Mouse (Mus musculus): ENCODE data around the gene Gm17361.
"Not testable (repeated sequence)": the region's sequence is repeated elsewhere in the genome, so short reads cannot be mapped to it uniquely, and the experiment has no call there.

The Gm17361 gene

GRCm38 (mm10) chrX:125003863-125004262 is at the start of gene Gm17361:
TSS of gene Gm17361 (plus strand) at chrX:125004163.
- not testable (repeated sequence) for DNase-seq

All from cerebellum, adult 11-12 months (tissue).